Mouse (Mus musculus): ENCODE data around the gene Pnmal2. TPM values are rescaled to one million over a fixed set of nuclear protein-coding genes. Genes with fewer than 3 reads are reported as not detected.

The Pnmal2 gene
- 0.47 and 0.84 TPM in 2 replicates for polyA plus RNA-seq (2015; fragmentation: Nextera tagmentation; extraction: Ambion mirVana)

GRCm38 (mm10) chr7:16944061-16944807 lies at the start of gene Pnmal2:
Gene Pnmal2, plus strand, starts transcription at chr7:16944682.

GRCm38 (mm10) chr7:16906281-16906680 lies 38.2 kb upstream of the Pnmal2 start, which contains the start of gene Ptgir:
Gene Ptgir, plus strand, starts transcription at chr7:16906490.

GRCm38 (mm10) chr7:16924037-16924834 lies 20.2 kb upstream of the Pnmal2 start, which contains the start of gene Calm3:
Gene Calm3, minus strand, starts transcription at chr7:16924114.

GRCm38 (mm10) chr7:16959539-16960187 lies 15.2 kb downstream of the Pnmal2 start, which contains the start of gene Pnmal1:
Gene Pnmal1, plus strand, starts transcription at chr7:16959679.

DNA sequence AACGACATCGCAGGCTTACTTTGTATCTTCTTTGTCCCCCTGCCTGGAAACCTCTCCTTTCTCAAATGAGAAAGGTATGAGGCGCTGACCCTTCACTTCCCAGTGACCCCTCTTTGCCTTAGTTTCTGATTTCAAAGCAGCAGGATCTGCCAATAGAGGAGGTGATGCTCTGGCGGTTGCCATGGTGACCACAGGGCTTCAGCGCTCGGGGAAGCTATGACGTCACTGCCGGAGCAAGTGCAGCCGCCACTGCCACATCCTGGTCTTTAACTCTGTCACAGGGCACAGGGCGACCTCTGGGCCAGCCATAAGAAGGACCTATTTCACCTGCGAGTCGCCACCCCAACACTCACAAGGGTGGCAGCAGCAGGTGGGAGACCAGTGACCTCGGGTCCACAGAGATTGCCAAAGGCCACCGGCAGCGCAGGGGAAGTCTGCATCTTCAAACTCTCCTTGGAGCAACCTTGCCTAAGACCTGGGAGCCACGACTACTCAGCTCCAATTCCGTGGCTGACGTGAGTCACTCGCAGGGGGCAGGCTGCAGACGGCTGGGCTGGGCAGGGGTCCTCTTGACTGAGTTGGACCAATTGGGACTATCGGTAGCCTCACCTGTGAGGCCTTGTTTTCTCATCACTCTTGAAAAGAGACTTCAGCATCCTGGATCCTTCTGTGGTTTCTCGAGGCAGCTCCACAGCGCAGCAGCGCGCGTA lies 38.5 kb downstream of the Pnmal2 start, which contains the start of gene Gm42372:
Gene Gm42372 (plus strand): TSS at position 228 of the 710 bp plus-strand sequence.

GRCm38 (mm10) chr7:16992451-16992807 lies 47.9 kb downstream of the Pnmal2 start, which contains the start of gene Ccdc8:
Gene Ccdc8, plus strand, starts transcription at chr7:16992708.

Other genes starting within 250 kb of the Pnmal2 start
- not detected in 2 replicates for gene Ceacam9, start 222.8 kb upstream of the Pnmal2 start, polyA plus RNA-seq (2015; fragmentation: Nextera tagmentation; extraction: Ambion mirVana)
- 268 and 270 TPM in 2 replicates for gene Ap2s1, start 206.3 kb upstream of the Pnmal2 start, polyA plus RNA-seq (2015; fragmentation: Nextera tagmentation; extraction: Ambion mirVana)
- gene Slc1a5, start 163.3 kb upstream of the Pnmal2 start, polyA plus RNA-seq (2015; fragmentation: Nextera tagmentation; extraction: Ambion mirVana): 107 and 108 TPM in 2 replicates
- gene Strn4, start 128.8 kb upstream of the Pnmal2 start, polyA plus RNA-seq (2015; fragmentation: Nextera tagmentation; extraction: Ambion mirVana): 35.2 and 37.1 TPM in 2 replicates
- gene Fkrp, start 128.0 kb upstream of the Pnmal2 start, polyA plus RNA-seq (2015; fragmentation: Nextera tagmentation; extraction: Ambion mirVana): 11.2 and 11.7 TPM in 2 replicates
- 10.8 and 13.8 TPM in 2 replicates for gene Prkd2, start 101.8 kb upstream of the Pnmal2 start, polyA plus RNA-seq (2015; fragmentation: Nextera tagmentation; extraction: Ambion mirVana)
- gene Dact3, start 69.4 kb upstream of the Pnmal2 start, polyA plus RNA-seq (2015; fragmentation: Nextera tagmentation; extraction: Ambion mirVana): 1.8 and 1.9 TPM in 2 replicates
- gene Gng8, start 52.9 kb upstream of the Pnmal2 start, polyA plus RNA-seq (2015; fragmentation: Nextera tagmentation; extraction: Ambion mirVana): 2.7 and 2.9 TPM in 2 replicates
- gene Ptgir, start 38.2 kb upstream of the Pnmal2 start, polyA plus RNA-seq (2015; fragmentation: Nextera tagmentation; extraction: Ambion mirVana): 1.0 and 1.3 TPM in 2 replicates
- 149 and 159 TPM in 2 replicates for gene Calm3, start 20.6 kb upstream of the Pnmal2 start, polyA plus RNA-seq (2015; fragmentation: Nextera tagmentation; extraction: Ambion mirVana)
- gene Pnmal1, start 15.0 kb downstream of the Pnmal2 start, polyA plus RNA-seq (2015; fragmentation: Nextera tagmentation; extraction: Ambion mirVana): 0.02 TPM in 1 of 2 replicates, not detected in the other
- gene Gm42372, start 38.4 kb downstream of the Pnmal2 start, polyA plus RNA-seq (2015; fragmentation: Nextera tagmentation; extraction: Ambion mirVana): 0.10 and 0.11 TPM in 2 replicates
- gene Ccdc8, start 48.0 kb downstream of the Pnmal2 start, polyA plus RNA-seq (2015; fragmentation: Nextera tagmentation; extraction: Ambion mirVana): 3.1 and 4.0 TPM in 2 replicates
- 43.1 and 46.0 TPM in 2 replicates for gene Ppp5c, start 83.2 kb downstream of the Pnmal2 start, polyA plus RNA-seq (2015; fragmentation: Nextera tagmentation; extraction: Ambion mirVana)
- 8.1 and 9.9 TPM in 2 replicates for gene Hif3a, start 117.7 kb downstream of the Pnmal2 start, polyA plus RNA-seq (2015; fragmentation: Nextera tagmentation; extraction: Ambion mirVana)
- gene Psg16, start 129.4 kb downstream of the Pnmal2 start, polyA plus RNA-seq (2015; fragmentation: Nextera tagmentation; extraction: Ambion mirVana): 0.23 and 0.24 TPM in 2 replicates
- gene Ceacam3, start 205.6 kb downstream of the Pnmal2 start, polyA plus RNA-seq (2015; fragmentation: Nextera tagmentation; extraction: Ambion mirVana): not detected in 2 replicates

Measured in spleen, postnatal 0 days (tissue).